Mouse (Mus musculus) mouse trophoblast stem cell (cell line): ENCODE measurements around the gene Igsf3.

Experiments used
- in situ Hi-C, 2 experiments: fragments of 300-500 bp; cut with MseI, MboI; formaldehyde crosslinking; loops; 2 replicates in 1 of 2; 3 replicates in 1 of 2; pipeline ENCODE4 v1.15.1; 2025

The Igsf3 gene

GRCm38 (mm10) chr3:101376538-101377247 lies at the start of gene Igsf3:
Gene Igsf3 (plus strand): TSS chr3:101377083.
- in situ Hi-C loops, result no loop called here

GRCm38 (mm10) chr3:101327248-101327647 lies 49.6 kb upstream of the Igsf3 start:
- in situ Hi-C loops, result no loop called here

- in situ Hi-C loops, result no loop called here
Observed at GRCm38 (mm10) chr3:101328617-101329016, 48.3 kb upstream of the Igsf3 start.

GRCm38 (mm10) chr3:101343199-101343924 lies 33.5 kb upstream of the Igsf3 start:
- in situ Hi-C loops, result no loop called here

GRCm38 (mm10) chr3:101344246-101344645 lies 32.6 kb upstream of the Igsf3 start:
- in situ Hi-C loops, result no loop called here

- in situ Hi-C loops, result no loop called here
Observed at GRCm38 (mm10) chr3:101345299-101345698, 31.6 kb upstream of the Igsf3 start.

- in situ Hi-C loops, result no loop called here
Observed at GRCm38 (mm10) chr3:101346806-101347205, 30.1 kb upstream of the Igsf3 start.

- in situ Hi-C loops, result no loop called here
Observed at GRCm38 (mm10) chr3:101348501-101349161, 28.3 kb upstream of the Igsf3 start.

GRCm38 (mm10) chr3:101349542-101350307 lies 27.2 kb upstream of the Igsf3 start:
- in situ Hi-C loops, result no loop called here

- in situ Hi-C loops, result no loop called here
Observed at GRCm38 (mm10) chr3:101350406-101350805, 26.5 kb upstream of the Igsf3 start.

- in situ Hi-C loops, result no loop called here
Observed at GRCm38 (mm10) chr3:101354490-101354889, 22.4 kb upstream of the Igsf3 start.

GRCm38 (mm10) chr3:101355702-101356101 lies 21.2 kb upstream of the Igsf3 start:
- in situ Hi-C loops, result no loop called here

GRCm38 (mm10) chr3:101356583-101357553 lies 20.0 kb upstream of the Igsf3 start:
- in situ Hi-C loops, result no loop called here

GRCm38 (mm10) chr3:101360832-101361231 lies 16.1 kb upstream of the Igsf3 start:
- in situ Hi-C loops, result no loop called here

- in situ Hi-C loops, result no loop called here
Observed at GRCm38 (mm10) chr3:101362391-101362790, 14.5 kb upstream of the Igsf3 start.

- in situ Hi-C loops, result no loop called here
Observed at GRCm38 (mm10) chr3:101363574-101363973, 13.3 kb upstream of the Igsf3 start.

- in situ Hi-C loops, result no loop called here
Observed at GRCm38 (mm10) chr3:101365081-101365612, 11.7 kb upstream of the Igsf3 start.

- in situ Hi-C loops, result no loop called here
Observed at GRCm38 (mm10) chr3:101365911-101366310, 11.0 kb upstream of the Igsf3 start.

- in situ Hi-C loops, result no loop called here
Observed at GRCm38 (mm10) chr3:101367372-101367771, 9.5 kb upstream of the Igsf3 start.

- in situ Hi-C loops, result no loop called here
Observed at GRCm38 (mm10) chr3:101369301-101369881, 7.5 kb upstream of the Igsf3 start.
